Mouse (Mus musculus) G1E-ER4 (cell line): ENCODE results near the gene Tcf7. TPM values are rescaled to one million over a fixed set of nuclear protein-coding genes. Genes with fewer than 3 reads are reported as not detected.

ENCODE experiments used
- GATA1 ChIP-seq: IDR thresholded peaks from one replicate; pipeline ENCODE4 v1.8.0; 2012; ENCODE audit warnings: low read length, inconsistent platforms
- polyA plus RNA-seq: library from polyadenylated mRNA; stranded (reverse); fragments of >175 nt; gene quantifications from 2 replicates; pipeline ENCODE4 v1.2.3, GENCODE M21; 2012

The Tcf7 gene
- polyA plus RNA-seq, 1 experiment, result not detected

DNA sequence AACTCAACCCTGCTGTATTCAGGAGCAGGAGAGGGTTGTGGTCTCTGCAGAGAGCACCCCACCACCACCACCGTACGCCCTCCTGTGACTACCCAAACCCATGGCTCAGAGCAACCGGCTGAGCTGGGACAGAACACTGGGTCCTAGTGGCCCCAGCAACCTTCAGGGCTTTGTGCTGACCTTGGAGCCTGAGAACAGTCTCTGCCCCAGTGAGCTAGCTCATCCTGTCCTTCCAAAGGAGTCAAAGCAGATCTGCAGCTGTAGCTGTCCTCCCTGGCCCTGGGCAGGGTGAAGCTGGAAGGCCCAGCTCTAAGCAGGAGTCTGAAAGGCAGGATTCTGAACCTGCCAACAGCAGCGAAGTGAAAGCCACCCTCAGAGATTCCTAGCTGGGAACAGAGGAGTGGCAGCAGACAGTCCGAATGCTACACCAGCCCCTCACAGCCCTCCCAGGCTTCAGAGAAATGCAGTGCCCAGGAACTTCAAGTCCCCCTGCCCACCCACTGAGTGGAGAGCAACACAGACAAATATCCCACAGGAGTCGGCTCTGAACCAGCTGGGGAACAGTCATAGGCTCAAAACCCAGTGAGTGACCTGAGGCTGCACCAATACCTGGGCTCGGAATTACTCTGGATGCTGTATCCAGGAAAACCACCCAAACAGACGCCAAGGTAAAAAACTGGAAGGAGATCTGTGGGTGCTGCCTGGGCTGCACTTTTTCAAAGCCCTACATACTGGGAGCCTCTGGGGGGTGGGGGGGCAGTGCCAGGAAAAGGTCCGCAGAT lies 6.8 kb downstream of the Tcf7 start:
- no peak for TF ChIP-seq GATA1

DNA sequence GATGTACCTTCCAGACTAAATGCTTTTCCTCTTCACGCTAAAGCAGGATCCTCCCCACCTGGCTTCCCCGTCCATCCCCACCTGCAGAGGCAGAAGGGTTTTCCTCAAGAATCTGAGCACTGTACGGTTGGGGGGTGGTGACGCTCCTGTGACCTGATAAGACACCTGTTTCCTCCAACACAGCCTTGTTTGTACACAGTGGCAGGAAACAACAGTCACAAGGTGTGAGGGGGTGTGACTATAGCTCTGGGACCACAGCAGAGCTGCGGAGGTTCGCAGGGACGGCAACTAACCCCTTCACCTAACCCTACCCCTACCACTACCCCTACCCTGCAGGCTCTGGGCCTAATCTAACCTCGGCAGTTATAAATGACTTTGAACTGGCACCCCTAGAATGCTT lies 7.4 kb downstream of the Tcf7 start:
- no peak for TF ChIP-seq GATA1

DNA sequence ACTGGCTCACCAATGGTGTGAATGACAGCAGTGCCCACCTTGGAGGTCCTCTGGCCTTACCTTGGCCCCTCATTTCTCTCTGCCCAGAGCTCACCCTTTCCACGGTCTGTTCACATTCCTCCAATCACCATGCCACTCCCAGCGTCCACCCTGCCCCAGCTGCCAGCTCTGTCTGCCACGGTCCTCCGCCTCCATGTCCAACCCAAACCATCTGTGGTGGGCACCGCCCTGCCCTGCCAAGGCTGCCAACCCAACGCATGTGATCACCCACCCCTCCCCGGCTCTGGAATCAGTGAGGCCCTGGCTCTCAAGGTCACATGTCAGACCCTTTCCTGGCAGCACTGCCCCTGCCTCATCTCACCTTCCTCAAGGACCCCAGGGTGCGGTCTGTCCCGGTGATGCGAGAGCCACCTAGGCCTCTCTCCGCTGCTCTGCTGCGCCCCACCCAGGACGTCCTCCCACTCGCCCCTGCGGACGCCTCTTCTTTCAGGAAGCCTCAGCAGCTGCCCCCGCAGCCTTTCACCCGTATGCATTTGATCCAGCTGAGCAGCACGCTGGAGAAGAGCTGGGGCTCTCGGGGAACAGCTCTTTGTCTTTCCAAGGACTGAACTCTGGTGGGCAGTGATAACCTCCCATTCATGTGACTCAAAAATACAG lies 8.2 kb downstream of the Tcf7 start:
- no peak for TF ChIP-seq GATA1

DNA sequence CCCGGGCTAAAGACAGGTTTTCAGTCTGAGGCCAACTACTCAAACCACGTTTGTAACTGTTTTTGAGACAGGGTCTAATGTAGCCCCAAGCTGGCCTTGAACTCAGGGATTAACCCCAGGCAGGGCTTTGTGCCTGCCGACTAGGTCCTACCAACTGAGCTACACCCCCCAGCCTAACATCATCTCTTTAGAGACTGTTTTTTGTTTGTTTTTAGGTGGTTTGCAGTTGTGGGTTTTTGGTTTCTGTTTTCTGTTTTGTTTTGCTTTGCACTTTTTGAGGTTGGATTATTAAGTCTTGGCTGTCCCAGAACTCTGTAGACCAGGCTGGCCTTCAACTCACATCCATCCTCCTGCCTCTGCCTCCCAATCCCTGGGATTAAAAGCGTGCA lies 8.9 kb downstream of the Tcf7 start:
- no peak for TF ChIP-seq GATA1

DNA sequence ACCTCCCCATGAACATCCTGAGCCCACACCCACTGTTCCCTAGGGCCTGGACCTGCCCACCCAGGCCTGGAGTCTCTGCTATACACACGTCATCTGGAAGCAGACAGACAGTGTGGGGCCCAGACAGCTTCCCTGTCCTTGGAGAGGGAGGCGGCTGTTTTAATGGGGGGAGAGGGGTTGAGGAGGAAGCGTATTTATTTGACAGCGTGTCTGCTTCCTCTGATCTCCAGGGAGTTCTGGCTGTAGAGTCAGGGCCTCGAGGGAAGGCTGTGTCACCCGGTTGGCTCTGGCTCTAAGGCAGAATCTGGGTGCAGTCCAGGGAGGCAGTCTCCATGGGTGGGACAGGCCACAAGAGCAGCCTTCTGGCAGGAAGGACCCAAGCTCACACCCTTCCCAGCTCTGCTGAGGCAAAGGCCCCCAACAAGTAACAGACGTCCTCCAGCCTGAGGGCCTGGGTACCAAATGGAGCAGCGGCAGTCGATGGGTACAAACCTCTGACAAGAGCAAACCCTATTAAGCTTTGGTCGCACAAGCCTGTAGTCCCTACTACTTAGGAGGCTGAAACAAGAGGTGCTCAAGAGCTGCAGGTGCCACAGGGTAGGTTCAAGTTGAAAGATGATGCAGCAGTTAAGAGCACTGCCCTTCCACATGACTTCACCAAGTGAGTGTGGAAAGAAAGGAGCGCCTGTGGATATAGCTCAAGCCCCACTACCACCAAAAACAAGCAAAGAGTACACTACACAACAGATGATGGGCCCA lies 9.5 kb downstream of the Tcf7 start:
- TF ChIP-seq GATA1, result no peak

DNA sequence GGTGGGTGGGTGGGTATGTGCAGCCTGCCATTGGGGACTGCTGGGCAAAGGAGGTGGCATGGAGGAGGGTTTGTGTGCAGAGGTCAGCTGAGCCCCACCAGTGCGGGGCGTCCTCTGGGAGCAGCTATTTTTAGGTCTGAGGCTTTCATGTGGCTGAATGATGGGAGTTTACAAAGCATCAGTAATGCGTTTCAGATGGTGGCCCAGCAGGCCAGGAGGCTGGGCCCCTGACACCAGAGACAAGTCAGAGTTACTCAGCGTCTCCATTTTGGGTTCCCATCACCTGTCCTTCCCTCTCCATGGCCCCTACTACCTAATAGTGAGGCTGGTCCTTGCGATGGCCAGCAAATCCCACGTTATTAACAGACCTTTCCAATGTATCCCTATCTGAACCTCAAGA lies 10.2 kb downstream of the Tcf7 start:
- TF ChIP-seq GATA1, result no peak

DNA sequence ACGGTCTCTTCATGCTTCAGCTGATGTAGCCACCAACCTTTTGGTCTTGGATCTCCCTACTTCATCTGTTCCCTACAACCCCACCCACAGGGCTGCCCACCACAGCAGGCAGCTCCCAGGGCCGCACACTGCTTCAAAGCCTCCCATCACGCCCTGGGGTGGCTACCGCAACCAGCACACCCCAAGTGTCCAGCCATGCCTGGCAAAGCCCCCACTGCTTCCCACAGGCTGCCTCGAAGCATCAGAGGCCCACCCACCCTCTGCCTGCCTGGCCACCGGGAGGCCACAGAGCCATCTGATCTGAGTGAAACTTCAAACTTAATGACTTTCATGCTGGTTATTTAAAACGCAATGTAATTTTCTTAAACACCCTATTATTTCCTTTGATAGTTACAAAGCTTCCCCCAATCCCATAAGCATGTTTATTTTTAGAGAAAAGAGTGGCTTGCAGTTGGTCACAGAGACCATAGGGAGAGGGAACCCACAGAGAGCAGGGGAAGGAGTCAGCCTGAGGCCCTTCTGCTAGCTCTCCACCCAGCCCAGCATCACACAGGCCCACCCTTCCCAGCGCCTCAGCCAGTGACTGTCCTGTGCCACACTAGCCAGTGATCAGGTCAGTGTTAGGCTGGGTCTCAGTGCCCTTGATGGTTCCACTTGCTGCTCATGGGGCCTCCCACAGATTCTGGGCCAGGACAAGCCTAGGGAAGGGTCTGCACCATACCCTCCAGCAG lies 10.9 kb downstream of the Tcf7 start:
- TF ChIP-seq GATA1, result no peak

DNA sequence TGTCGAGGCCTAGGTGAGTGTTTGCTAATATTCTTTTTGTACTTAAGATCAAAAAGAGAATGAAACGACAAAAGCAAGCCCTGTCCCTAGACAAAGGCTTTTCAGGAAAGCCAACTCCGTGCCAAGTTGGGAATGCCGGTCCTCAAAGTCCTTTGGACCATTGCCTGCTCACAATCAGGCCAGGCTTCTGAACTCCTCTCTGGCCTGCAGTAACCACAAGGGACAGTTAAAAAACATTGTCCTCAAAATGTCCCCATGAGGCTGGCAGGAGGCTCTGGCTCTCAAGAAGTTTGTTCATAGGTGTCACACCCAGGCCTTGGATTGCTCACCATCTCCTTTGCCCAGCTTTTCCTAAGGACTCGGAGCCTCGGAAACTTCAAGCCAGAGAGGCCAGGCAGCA lies 13.0 kb downstream of the Tcf7 start:
- TF ChIP-seq GATA1, result no peak

DNA sequence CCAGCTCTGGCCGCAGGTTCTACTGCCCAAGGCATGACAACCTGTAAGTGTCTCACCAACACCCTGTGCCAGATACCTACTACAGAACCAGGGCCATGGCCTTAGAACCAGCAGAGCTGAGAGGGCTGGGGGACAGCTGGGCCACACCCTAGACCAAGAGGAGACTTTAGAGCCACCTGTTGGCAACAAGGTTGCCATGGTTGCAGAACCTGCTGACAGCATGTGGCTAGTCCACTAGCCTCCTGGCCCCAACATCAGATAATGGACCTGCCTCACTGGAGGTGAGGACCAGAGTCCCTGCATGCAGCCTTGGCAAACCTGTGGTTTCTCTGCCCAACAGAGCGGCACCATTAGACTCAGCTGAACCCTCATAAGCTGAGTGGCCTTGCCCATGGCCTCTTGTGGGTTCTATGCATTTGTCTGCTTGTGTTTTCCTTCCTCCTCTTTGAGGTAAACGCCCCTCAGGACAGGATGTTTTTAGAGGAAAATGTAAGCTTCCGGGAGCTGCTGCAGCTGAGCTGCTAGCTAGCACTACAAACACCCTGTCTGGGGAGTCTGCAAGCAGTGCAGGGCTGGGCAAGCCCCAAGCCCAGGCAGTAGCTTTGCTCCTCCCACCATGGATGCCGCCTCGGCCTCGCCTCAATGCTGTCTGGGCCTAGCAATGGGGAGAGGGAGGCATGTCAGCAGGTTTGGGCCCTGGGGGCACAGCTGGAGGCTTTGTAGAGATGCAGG lies 14.5 kb downstream of the Tcf7 start:
- TF ChIP-seq GATA1, result no peak

DNA sequence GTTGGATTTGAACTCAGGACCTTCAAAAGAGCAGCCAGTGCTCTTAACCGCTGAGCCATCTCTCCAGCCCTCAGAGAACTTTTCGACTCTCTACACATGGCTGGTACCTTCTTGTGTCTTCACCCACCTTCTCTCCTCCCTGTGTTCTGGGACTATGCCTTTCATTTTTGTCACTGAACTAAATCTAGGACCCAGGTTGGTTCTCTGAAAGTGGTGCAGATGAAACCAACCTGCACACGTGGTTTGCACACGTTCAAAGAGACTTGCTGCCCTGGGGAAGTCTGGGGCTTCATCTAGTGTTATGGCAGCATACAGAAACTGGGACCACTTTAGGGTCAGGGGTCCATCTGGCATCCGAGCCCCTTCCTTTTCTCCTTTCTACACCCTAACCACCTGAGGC lies 15.5 kb downstream of the Tcf7 start:
- TF ChIP-seq GATA1, result no peak

DNA sequence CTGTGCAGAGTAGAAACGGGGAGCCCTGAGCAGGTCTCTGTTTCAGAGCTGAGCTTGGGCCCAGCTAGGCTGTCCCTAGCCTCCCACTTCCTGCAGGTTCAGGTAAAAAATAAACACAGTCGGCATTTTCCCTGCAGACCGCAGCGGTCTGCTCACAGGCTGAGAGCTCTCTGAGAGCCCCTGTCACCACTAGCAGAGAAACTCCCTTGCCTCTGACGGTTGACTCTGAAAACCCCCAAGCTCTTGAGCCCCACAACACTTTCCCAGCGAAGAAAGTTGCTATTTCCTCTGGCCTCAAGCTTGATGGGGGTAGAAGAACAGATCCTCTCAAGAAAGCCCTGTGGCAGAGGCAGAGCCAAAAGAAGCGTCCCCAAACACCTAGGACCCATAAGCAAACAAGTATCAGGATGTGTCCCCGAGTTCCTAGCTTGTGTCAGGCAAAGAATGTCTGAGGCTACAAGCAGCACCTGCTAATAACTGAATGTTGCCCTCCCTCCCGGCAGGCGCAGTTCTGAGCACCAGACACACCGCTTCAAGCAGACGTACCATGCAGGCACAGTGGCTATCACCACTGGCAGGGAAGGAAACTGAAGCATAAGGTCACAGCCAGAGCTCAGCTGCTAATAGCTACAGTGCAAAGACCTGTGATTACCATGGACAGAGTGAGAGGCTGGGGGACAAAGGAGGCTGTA lies 17.1 kb downstream of the Tcf7 start:
- TF ChIP-seq GATA1, result no peak

DNA sequence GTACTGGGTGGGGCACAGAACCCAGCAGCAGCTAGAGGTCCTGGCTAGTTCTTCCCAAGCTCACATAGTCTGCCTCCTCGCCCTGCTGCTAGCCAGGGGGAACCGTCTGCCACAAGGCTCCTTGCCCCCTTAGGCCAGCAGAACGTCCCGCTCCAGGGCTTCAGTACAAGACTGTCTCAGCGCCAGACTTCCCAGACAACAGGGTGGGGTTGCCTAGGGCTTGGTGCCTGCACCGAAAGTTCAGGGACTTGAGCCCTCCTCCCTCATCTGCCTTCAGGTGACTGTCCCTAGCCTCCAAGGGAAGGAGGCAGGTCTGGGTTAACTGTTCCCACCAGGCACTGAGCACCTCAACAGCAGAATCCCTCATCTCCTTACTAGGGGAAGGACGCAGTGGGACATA lies 17.9 kb downstream of the Tcf7 start:
- TF ChIP-seq GATA1, result no peak

DNA sequence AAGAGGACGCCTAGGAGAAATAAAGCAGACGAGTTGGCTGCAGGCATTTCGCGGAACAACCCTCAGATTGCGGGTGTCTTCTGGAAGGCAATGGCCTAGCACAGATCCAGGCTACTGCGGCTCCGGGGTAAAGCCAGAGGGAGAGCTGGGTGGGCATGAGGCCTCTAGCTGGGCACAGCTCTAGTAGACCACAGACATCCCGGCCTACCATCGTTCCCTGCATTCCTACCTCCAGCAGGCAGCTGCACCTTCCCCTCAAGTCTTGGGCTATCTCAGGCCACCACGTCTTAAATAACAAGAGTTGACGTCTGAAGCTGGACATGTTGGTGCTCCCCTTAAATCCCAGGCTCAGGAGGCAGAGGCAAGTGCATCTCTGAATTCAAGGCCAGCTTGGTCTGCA lies 20.5 kb downstream of the Tcf7 start:
- TF ChIP-seq GATA1, result no peak

DNA sequence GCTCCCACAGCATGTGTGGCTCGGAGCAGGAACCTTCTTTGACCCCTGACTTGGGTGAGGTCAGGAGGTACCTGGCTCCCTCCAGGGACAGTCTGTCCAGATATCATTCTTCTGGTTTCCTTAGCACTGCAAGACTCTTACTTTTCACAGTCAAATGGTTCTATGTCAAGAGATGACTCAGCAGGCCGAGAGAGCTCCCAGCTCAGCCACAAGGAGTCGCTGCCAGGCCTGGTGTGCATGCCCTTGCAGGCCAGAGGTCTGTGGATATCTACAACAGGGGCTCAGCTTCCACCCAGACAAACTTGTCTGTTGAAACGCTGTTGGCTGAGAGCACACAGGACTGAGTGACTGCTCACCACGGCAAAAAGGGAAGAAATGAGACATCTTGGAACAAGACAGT lies 20.9 kb downstream of the Tcf7 start:
- no peak for TF ChIP-seq GATA1

DNA sequence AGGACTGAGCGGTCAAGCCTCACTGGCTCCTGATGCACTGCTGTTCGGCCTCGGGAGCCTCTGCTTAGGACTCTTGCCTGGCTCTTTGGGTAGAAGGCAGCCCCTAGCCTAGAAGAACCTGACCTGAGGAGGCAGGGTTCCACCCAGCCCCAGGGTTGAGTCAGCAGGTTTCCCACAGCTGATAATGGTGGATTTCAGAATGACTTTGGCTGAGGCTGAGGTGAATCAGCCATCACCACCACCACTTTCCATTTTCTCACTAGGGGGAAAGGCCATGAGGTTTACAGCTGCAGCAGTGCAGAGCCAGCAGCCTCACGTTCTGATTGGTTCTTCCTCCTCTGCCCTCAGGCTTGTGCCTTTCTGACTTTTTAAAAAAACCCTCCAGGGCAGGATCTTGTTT lies 21.9 kb downstream of the Tcf7 start:
- TF ChIP-seq GATA1, result no peak
